Mouse (Mus musculus) liver, adult 2 months (tissue): ENCODE results near the gene Klhl7.

Experiments used
- CTCF ChIP-seq: fragments of 200-500 bp; IDR thresholded peaks from 2 replicates; pipeline ENCODE4 v1.5.1; 2011; ENCODE audit warnings: low read depth, low read length, control low read depth
- POLR2A ChIP-seq: fragments of 200-500 bp; IDR thresholded peaks from 2 replicates; pipeline ENCODE4 v1.6.1; 2011; ENCODE audit warnings: low read length, control low read depth; ENCODE audit not compliant: insufficient read depth; ENCODE audit errors: extremely low read depth

- TF ChIP-seq CTCF (no peak), POLR2A (no peak)
Measured at GRCm38 (mm10) chr5:24125910-24126636, 25.7 kb downstream of the Klhl7 start.
